Mouse (Mus musculus) frontal cortex, adult 2 months (tissue): Measurements from ENCODE around the gene Efemp1. TPM values are rescaled to one million over a fixed set of nuclear protein-coding genes. Genes with fewer than 3 reads are reported as not detected.

ENCODE experiments used
- DNase-seq, 2 experiments: peaks; one replicate each; pipeline ENCODE4 v3.0.0; 2022; ENCODE audit warnings: low spot score in 1 of 2; ENCODE audit errors: extremely low spot score in 1 of 2
- polyA plus RNA-seq: library from polyadenylated mRNA; depleted of rRNA; stranded (reverse); fragments of >200 nt; gene quantifications from 2 replicates; pipeline ENCODE4 v1.2.3, GENCODE M21; 2012; rRNA removed

Efemp1 gene
- polyA plus RNA-seq = 17.1 and 22.4 TPM in 2 replicates

DNA sequence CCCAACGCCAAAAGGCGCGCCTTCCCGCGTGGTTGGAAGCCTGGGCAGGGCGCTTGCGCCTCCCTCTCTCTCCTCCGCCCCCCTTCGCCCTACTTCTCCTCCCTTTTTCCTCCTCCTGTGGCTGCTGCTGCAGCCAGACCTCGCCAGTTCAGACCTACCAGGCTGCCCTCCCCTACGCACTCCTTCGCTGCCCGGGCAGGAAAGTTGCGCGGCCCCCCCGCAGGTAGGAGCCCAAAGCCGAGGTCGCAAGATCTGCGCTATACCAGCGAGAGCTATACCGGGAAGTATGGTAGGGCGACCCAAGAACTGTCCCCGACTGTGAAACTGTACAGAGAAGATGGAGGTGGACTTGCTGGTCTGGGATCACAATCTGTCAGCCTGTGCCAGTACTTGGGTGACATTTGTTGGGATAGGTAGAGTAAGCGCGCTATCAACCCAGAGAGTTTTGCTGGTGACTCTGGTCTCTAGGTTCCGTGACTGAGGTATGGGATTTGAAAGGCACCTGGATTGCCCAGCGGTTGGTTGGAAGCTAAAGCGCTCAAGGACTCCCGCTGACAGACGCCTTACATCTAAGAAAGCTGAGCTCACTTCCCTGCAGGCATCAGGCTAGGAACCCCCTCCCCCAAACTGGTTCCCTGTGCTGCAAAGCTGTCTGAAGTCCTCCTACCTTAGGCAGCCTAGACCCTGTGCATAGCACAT, at the start of gene Efemp1:
Gene Efemp1 (plus strand): TSS at position 103 of the 699 bp plus-strand sequence.
- peak; percentile 3 to 9 for DNase-seq

DNA sequence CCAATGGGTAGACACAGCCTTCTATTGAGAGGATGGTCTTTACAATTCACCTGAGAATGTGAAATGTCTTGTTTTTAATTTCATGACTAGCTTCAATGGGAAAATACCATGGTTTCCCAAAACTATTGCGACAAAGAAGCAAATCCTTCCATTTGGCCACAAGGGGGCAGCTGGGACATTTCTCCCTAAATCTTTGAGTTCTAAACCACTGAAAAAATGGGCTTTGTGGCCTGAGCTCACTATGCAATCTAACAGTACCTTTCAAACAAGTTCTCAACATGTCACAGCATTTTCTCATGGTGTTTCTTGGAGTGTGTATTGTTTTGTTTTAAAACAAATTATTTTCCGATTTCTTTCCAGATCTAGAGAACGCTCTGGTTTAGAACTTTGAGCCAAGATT, 44.3 kb upstream of the Efemp1 start:
- DNase-seq = peak in 1 of 2 experiments; percentile 48

DNA sequence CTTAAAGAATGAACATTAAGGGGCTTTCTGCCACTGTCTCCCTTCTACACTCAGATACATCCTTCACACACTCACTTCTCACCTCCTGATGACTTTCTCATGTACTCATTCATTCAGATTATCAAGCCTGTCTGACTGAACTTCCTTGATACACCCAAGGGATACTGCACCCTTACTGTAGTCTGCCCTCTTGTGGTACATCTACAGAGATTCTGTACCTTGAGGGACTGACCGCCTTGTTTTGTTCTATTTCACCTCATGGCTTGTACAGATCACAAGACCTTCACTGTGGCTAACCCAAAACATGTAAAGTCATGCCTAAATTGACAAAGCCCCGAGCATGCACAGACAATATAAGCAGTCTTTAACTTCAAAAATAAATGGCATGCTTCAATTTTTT, 41.1 kb upstream of the Efemp1 start:
- DNase-seq = peak in 1 of 2 experiments; percentile 43

DNA sequence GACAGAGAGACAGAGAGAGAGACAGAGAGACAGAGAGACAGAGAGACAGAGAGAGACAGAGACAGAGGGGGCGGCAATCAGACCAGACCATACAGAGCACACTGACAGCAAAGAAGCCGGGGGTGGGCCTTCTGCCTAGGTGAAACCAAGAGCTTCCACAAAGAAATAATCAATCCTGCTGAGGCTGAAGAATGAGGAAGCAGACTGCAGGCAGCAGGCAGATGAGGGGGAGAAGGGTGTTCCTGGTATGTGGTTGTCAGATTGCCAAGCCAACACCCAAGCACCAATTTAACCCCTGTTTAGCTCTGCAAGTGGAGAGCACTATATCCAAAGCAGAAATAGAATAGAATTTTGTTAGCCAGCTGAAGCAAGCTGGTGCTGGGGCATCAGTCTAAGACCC, 40.4 kb upstream of the Efemp1 start:
- no peak for DNase-seq

DNA sequence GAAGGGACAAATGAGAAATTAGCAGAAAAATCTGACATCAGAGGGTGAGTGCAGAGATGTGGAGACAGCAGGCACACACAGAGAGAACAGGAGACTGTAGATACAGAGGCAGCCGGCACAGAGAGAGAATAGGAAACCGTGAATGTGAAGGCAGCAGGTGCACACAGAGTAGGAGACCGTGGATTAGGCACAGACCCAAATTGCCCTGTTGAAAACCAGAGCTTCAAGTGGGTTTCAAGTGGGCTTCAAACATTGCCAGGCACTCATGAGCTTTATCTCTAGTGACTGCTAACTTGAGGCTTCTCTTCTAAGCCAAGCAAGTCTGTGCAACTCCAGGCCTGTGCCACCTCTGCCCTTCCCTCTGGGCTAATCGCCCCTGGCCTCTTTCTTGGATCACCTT, 35.6 kb upstream of the Efemp1 start:
- DNase-seq = no peak

DNA sequence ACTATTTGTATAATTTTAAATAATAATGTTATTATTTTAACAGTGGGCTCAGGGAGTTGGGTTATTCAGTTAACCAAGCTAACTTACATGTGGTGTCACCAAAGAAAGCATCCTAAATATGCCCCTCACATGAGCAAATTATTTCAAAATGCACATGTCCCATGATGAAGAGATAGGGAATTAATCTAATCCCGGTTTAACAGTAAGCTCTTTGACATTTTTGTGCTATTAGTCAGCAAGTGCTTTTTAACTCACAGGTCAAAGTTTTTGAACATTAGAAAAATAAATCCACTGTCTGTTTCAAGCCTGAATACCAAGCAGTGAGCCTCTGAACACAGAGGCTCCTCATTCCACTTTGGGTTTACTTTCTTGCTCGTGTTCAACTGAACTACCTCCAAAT, 26.1 kb upstream of the Efemp1 start:
- DNase-seq = no peak

DNA sequence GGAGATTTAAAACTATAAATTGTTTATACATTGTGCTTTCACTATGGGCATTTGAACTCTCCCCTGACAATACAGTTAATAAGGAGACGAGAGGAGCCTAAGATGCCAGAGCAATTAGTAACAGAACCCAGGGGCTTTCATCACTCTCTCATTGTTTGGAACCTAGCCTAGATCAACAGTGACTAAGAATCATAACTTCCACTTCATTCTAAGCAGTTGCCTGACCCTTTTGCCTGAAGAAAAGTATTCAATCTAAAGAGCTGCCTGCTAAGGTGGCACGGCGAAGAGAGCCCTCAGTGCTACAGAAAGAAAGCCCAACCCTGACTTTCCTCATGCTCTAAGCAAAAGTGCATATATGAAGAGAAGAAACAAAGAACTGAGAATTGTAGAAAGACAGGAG, 19.2 kb upstream of the Efemp1 start:
- DNase-seq = no peak

DNA sequence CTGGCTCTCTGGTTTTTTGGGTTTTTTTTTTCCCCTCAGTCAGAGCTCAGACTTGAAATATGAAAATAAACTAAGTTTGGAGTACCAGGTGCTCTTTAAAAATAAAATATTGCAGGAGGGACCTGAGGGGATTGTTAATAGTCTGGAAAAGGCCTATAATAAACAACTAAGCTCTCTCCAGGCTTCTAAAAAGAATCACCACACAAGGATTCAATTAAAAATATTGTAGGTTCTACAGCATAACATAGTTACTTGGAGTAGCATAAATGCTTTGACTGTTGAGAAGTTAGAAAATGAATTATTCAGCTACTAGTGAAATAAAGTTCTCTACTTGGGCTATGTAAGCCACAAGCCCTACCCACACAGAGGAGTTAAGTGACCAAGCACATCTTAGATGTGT, 17.9 kb upstream of the Efemp1 start:
- DNase-seq = no peak

DNA sequence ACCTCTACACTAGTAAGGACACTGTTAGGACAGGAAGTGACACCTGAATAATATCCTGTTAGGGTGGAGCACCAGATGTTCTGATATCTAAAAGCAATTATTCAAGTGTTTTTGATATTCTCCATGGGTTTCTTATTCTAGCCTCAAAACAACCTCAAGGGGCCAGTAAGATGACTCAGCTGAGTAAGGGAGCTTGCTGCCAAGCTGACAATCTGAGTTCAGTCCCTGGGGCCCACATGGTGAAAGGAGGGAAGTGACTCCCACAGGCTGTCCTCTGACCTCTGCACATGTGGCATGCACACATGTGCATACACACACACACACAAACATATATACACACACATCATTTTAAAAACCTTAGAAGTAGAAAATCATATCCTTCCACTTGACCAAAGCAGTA, 3.2 kb upstream of the Efemp1 start:
- DNase-seq = no peak

DNA sequence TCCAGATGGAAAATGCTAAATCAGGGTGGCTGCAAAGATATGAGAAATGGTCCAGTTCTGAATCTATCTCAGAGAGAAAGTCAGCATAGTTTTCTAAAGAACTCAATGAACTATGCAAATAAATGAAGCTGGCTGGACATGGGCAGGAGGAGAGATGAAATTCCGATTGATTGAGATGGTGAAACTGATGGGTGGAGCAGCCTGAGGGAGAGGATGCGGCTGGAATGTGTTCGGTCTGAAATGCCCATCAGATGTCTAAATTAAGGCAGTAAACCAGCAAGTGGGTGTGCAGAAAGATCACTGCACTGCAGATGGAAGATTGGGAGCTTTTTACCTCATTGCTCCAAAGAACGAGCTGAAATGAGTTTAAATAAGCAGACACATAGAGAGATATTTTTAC, 1.4 kb upstream of the Efemp1 start:
- DNase-seq = peak in 1 of 2 experiments; percentile 5

DNA sequence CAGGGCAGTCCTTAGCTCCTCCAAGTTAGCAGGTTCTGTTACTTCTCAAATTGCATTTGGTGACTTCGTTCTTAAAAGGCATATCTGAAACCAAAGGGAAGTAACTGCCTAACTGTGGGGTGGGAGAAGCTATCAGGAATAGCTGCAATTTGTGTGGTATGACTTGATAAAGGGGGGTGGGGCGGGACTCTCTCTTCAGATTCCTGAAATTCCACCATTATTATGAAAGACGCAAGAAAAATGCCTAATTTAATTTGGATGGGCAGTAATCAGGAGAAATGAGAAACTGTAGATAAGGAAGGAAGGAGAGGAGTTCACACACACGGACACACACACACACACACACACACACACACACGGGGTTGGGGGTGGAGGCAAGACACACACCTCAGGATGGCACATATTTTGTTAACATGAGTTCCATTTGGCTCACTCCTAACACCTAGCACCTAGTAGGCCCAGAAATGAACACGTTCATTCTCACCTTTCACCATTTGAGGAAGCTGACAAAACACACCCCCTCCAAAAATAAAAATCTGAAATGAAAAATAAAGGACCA, 564 bp upstream of the Efemp1 start:
- no peak for DNase-seq

DNA sequence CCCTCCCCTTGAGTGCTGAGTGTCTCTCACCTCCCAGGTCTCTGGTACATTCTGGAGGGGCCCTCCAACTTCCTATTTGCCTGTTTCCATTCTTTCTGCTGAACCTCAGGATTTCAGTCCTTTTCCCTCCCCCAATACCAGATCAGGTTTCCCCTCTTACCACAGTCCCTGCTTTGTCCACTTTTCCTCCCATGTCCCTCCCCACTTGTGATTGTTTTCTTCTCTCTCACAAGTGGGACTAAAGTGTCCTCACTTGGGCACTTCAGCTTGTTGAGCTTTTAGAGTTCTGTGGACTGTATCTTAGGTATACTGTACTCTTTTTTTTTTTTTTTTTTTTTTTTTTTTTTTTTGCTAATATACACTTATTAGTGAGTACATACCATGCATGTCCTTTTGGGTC, 6.1 kb downstream of the Efemp1 start:
- DNase-seq = no peak

DNA sequence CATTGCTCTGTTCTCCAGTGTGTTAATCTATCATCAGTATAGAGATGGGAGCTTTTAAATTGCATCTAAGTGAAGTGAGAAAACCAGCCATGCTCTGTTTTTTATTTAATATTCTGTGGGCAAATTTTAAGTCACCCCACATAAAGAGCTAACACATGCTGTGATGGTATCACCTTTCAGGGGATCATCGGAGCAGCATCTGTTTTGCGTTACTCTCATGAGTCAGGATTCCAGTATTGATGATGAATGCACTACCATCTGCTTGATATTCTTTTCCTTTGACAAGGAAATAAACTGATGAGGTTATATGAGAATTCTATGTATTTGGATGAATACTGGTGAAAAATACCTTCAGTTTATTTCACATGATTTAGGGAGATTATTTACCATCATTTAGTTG, 16.1 kb downstream of the Efemp1 start:
- no peak for DNase-seq

DNA sequence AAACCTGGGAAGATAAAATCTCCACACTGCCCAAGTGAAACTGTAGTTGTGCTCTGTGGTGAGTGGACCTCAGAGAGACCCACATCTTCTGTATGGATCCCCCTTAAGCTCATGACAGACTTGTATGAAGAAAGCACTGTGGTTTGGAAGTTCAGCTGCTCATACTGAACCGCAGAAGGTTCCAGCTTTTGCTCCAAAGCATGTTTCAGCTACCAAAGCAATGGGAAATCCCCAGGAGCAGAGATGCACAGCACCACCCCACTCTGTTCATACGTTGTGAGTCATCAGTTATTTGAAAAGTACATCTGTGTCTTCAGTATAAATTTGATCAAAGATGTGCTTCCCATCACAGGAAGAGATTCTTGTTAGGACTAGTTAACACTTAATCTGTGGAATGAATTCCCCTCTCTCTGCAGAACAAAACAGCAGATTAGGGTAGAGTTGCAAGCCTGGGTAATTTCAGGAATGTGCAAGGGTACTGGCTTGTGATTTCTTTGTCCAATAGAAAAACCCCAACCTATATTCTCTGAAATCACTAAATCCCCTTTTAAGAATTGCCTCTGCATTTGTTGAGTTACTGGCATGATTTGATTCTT, 28.5 kb downstream of the Efemp1 start:
- DNase-seq = no peak

DNA sequence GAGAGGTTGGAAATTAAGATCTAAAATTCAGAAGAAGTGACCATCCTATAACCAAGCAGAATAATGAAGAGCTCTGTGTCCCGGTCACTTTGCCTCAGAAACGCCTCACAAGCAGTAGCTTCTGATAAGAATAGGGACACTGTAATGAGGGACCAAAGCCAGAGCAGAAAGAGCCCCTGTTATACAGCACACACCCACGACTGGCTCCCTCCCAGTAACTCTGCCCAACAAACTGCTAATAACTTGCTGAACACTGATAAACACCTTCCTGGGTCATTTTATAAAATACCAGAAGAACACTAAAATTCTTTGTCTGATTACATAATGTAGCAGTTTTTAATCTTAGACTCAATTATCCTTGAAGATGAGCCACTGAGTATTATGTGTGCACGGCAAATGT, 30.1 kb downstream of the Efemp1 start:
- DNase-seq = no peak

DNA sequence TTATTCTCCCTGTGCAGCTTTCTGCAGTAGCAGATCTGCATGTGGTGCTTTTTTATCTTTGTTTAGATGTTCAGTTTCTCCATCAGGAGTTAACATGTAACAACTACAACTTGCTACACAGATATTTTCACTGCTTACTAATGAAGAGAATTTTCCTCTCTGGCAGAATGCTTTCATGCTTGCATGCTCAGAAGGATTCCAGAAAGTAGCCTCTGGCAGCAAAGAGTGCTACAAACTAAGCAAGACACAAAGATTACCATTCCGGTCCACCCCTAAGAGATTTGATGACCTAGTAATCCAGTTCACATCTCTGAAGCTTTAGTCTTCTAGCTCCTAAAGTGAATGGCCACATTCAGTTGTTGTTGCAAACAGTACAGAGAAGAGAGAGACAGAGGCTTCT, 36.5 kb downstream of the Efemp1 start:
- no peak for DNase-seq

DNA sequence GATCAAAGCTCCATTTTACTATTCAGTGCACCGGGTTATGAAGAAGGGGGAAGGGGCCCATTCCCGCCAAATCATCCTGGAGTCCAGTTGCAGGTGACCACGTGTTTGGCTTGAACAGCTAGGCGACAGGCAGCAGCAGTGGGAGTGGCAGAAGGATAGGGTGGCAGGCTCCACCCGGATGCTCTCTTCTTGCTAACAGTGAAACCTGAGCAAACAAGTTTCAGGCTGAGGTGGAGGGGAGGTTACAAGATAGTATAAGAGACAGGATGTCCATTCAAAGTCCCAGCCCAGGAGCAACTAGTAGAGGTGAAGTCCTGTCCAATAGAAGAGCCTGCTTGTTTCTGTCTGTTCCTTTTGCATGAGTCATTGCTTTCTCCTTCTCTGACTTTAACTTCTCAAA, 38.5 kb downstream of the Efemp1 start:
- no peak for DNase-seq

DNA sequence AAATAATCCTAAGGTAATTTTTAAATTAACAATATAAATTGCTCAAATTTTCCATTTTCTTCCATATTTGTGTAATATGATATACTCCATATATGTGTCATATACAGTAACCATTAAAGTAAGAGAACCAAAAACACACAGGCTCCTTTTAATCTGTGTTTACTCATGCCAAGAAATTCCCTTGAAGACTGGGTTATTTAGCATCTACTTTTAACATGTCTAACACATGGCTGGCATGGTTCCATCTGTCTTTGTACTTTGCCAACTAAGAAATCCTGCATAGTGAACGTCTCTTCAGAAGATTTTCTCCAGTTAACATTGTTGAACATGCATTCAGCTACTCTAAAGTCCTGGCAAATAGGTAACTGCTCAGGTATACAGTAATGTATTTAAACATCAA, 46.4 kb downstream of the Efemp1 start:
- DNase-seq = peak in 1 of 2 experiments; percentile 20

DNA sequence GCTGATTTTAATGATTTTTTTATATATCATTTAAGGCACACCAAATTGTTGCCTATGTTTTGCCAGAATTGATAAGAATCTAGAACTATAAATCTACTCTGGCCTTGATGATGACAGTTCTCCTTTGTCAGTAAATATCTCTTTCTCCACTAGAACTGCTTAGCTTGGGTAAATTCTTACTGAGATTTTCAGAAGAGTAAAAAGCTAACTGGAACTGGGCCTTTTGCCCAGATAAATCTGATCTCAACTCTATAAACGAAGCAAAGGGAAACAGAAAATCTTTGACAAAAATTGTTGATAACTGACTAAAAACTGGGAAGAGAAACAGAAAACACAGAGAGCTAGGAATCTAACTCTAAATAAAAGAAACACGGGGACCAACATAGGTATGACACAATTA, 51.6 kb downstream of the Efemp1 start:
- peak in 1 of 2 experiments; percentile 7 for DNase-seq

DNA sequence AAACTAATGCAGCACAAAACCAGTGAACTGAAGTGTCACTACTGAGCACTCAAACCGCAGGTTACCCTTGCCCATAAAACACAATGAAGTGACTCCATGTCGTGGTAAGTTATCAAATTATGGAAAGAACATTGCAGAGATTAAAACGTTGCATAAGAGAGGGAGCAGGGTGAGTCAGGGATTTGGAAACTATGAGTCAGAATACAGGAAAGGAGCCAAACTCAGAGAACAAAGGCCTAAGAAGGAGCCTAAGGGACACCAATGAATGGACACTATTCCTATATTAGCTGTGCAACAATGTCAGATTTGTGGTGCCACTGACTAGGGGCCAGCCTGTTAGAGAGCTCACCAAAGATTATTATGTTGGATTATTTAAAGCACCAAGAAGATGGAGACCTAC, 53.3 kb downstream of the Efemp1 start:
- DNase-seq = peak in 1 of 2 experiments; percentile 8

DNA sequence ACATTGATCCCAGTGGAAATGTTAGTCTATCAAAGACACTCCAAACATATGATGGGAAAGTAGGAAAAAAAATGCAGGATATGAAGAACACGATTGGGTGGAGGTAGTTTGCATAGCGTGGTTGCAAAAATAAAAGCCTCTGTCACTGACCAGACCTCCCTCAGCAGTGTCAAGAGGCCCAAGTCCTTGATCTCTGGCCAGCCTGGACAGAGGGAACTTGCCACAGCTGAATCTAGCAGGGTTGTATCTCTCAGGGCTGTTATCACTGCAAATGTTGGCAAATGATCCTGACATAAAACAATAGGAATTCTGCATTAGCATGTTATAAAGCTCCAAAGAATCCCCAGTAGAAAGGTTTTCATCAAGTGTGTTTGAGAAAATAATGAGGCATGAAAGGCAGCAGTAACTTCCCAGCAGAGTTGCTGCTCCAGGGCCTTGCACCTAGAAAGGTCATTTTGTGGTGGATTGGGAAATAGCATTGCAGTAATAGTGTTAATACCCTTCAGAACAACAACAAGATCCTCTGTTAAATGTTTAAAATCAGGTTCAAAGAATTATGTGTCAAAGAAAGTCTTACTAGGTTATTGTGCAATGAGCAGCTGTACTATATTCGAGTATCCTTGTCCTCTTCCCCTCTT, 56.0 kb downstream of the Efemp1 start:
- no peak for DNase-seq
